Mouse (Mus musculus) CH12.LX (cell line): ENCODE data around the gene Chpf. TPM values are rescaled to one million over a fixed set of nuclear protein-coding genes. Genes with fewer than 3 reads are reported as not detected.

ENCODE experiments used
- DNase-seq: peaks from one replicate; pipeline ENCODE4 v3.0.0-alpha.2; 2013; ENCODE audit errors: extremely low read depth
- H3K27ac ChIP-seq: 2 replicates; pipeline ENCODE4 v1.5.1; 2012; ENCODE audit warnings: low read depth, mild to moderate bottlenecking, control low read depth, moderate library complexity; ENCODE audit not compliant: insufficient read depth
- H3K27me3 ChIP-seq: replicated peaks from 2 replicates; pipeline ENCODE3; 2012; ENCODE audit warnings: inconsistent platforms
- H3K36me3 ChIP-seq, 2 experiments: replicated peaks in 1 of 2; 2 replicates each; pipeline versions ENCODE3 to v1.6.1; 2012; ENCODE audit warnings: inconsistent platforms in 1 of 2, low read length in 1 of 2, mild to moderate bottlenecking in 1 of 2, mixed read lengths in 1 of 2, moderate library complexity in 1 of 2; ENCODE audit not compliant: control insufficient read depth in 1 of 2, insufficient read depth in 1 of 2
- H3K4me1 ChIP-seq, 2 experiments: 2 replicates each; pipeline ENCODE4 v1.6.1; 2012; ENCODE audit warnings: inconsistent platforms in 1 of 2, moderate library complexity in 1 of 2; ENCODE audit not compliant: insufficient read depth in 2 of 2, control insufficient read depth in 1 of 2
- H3K4me2 ChIP-seq: 2 replicates; pipeline ENCODE4 v1.6.1; 2012; ENCODE audit warnings: low read depth, mild to moderate bottlenecking, control low read depth; ENCODE audit not compliant: poor library complexity, insufficient read depth, severe bottlenecking
- H3K4me3 ChIP-seq, 3 experiments: fragments of 150-350 bp in 1 of 3; sonication (generic) in 1 of 3; replicated peaks in 1 of 3; 2 replicates each; pipeline versions ENCODE3 to v1.5.1; 2011 to 2012; ENCODE audit warnings: low read depth in 2 of 3, low read length in 2 of 3, mild to moderate bottlenecking in 2 of 3, moderate library complexity in 2 of 3, control low read depth in 1 of 3, improper control_type of control experiment in 1 of 3, inconsistent platforms in 1 of 3, mixed read lengths in 1 of 3; ENCODE audit not compliant: poor library complexity in 1 of 3
- H3K79me2 ChIP-seq: replicated peaks from 2 replicates; pipeline ENCODE4 v1.6.1; 2012; ENCODE audit warnings: mild to moderate bottlenecking, moderate library complexity; ENCODE audit not compliant: control insufficient read depth, poor library complexity, insufficient read depth, severe bottlenecking; ENCODE audit errors: extremely low read depth
- H3K9ac ChIP-seq: 2 replicates; pipeline ENCODE4 v1.6.1; 2012; ENCODE audit warnings: low read depth, mild to moderate bottlenecking, control low read depth, moderate library complexity; ENCODE audit not compliant: insufficient read depth
- H3K9me3 ChIP-seq: replicated peaks from 2 replicates; pipeline ENCODE3; 2012; ENCODE audit warnings: low read length, inconsistent platforms, mixed read lengths
- CHD1 ChIP-seq: IDR thresholded peaks from 2 replicates; pipeline ENCODE4 v1.6.1; 2012; ENCODE audit warnings: low read depth, low read length, improper control_type of control experiment, inconsistent platforms
- E2F4 ChIP-seq: IDR thresholded peaks from 2 replicates; pipeline ENCODE4 v1.6.1; 2011; ENCODE audit warnings: low read depth, low read length, improper control_type of control experiment; ENCODE audit not compliant: insufficient replicate concordance
- EP300 ChIP-seq: IDR thresholded peaks from 2 replicates; pipeline ENCODE4 v1.6.1; 2011; ENCODE audit warnings: low read length, improper control_type of control experiment
- GABPA ChIP-seq: IDR thresholded peaks from 2 replicates; pipeline ENCODE4 v1.6.1; 2012; ENCODE audit warnings: low read depth, low read length, improper control_type of control experiment, inconsistent platforms; ENCODE audit not compliant: insufficient replicate concordance
- KAT2A ChIP-seq: IDR thresholded peaks from 2 replicates; pipeline ENCODE4 v1.6.1; 2012; ENCODE audit warnings: low read length, improper control_type of control experiment, inconsistent platforms; ENCODE audit not compliant: insufficient replicate concordance
- MXI1 ChIP-seq: IDR thresholded peaks from 2 replicates; pipeline ENCODE4 v1.6.1; 2011; ENCODE audit warnings: mild to moderate bottlenecking, low read depth, low read length, improper control_type of control experiment
- MYC ChIP-seq: IDR thresholded peaks from 2 replicates; pipeline ENCODE4 v1.6.1; 2011; ENCODE audit warnings: low read depth, mild to moderate bottlenecking, improper control_type of control experiment, low read length
- NELFE ChIP-seq: IDR thresholded peaks from 2 replicates; pipeline ENCODE4 v1.6.1; 2011; ENCODE audit warnings: low read depth, low read length, improper control_type of control experiment
- PAX5 ChIP-seq: IDR thresholded peaks from 2 replicates; pipeline ENCODE4 v1.6.1; 2012; ENCODE audit warnings: low read length, inconsistent platforms, mixed read lengths
- POLR2A ChIP-seq: IDR thresholded peaks from 2 replicates; pipeline ENCODE4 v1.6.1; 2011; ENCODE audit warnings: low read depth, mild to moderate bottlenecking, improper control_type of control experiment, low read length
- RCOR1 ChIP-seq: conservative IDR thresholded peaks from 2 replicates; pipeline ENCODE4 v1.6.1; 2012; ENCODE audit warnings: low read depth, mild to moderate bottlenecking, inconsistent platforms, low read length, improper control_type of control experiment
- SIN3A ChIP-seq: IDR thresholded peaks from 2 replicates; pipeline ENCODE4 v1.6.1; 2012; ENCODE audit warnings: low read length, improper control_type of control experiment, inconsistent platforms
- ZC3H11A ChIP-seq: IDR thresholded peaks from 2 replicates; pipeline ENCODE4 v1.6.1; 2012; ENCODE audit warnings: low read depth, mild to moderate bottlenecking, inconsistent platforms, low read length, improper control_type of control experiment
- ZNF384 ChIP-seq: IDR thresholded peaks from 2 replicates; pipeline ENCODE4 v1.6.1; 2012; ENCODE audit warnings: low read depth, low read length, improper control_type of control experiment, inconsistent platforms
- dilution Hi-C: fragments of 300-500 bp; cut with MboI; formaldehyde crosslinking; loops from 2 replicates; pipeline ENCODE4 v1.14.3; 2020; ENCODE audit warnings: low sequenced_read_pairs; ENCODE audit not compliant: extremely low pct_unique_long_range_greater_than_20kb, extremely low pct_ligation_motif_present
- in situ Hi-C: fragments of 300-500 bp; cut with MboI; formaldehyde crosslinking; loops from 3 replicates; pipeline ENCODE4 v1.14.3; 2019; ENCODE audit warnings: low sequenced_read_pairs, low pct_ligation_motif_present, low pct_unique_long_range_greater_than_20kb, mixed read lengths
- polyA plus RNA-seq: library from polyadenylated mRNA; unstranded; fragments of >175 nt; gene quantifications from 2 replicates; pipeline ENCODE4 v1.2.1, GENCODE M21; 2012; ENCODE audit warnings: low read depth; ENCODE audit not compliant: insufficient read length
- total RNA-seq, 2 experiments: library from RNA; depleted of rRNA; stranded (reverse); fragments of 300-350 nt in 1 of 2; fragments of >200 nt in 1 of 2; gene quantifications; 2 replicates each; pipeline ENCODE4 v1.2.3; 2012 to 2014

Gene Chpf
- total and polyA plus RNA-seq, 3 experiments: 14.6 to 30.4 (median 20.6) TPM

DNA sequence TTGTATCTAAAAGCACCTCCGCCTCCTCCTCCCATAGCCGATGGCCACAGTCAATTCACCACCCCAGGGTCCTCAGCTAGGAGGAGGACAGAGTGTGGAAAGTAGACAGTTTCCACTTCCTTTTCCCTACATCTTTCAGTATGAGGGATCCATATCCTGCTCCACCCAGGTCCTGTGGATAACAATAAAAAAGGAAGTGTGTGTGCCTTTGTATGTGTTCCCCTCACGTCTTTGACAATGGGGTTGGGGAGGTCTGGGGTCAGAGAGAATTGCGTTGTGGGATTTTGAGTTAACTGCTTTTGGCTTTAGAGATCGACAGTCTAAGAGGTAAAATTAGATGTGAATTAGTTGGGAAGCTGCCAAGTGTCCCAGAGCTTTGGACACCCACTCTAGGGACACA is 31.0 kb upstream of the Chpf start:
- no peaks in the 10 kb centered on the region for H3K79me2 ChIP-seq
- H3K4me2 ChIP-seq: no peak overlapping the region
- in situ Hi-C loops: no loop called here
- H3K9me3 ChIP-seq: peaks cover 8% of the 10 kb centered on the region
- H3K27ac ChIP-seq: no peak overlapping the region
- no peak for DNase-seq
- no peak for TF ChIP-seq MYC
- TF ChIP-seq, all 38 proteins: peak for 0
- no peaks in the 10 kb centered on the region for H3K36me3 ChIP-seq
- no peak overlapping the region for H3K9ac ChIP-seq
- dilution Hi-C loops: no loop called here
- no peaks in the 10 kb centered on the region for H3K4me1 ChIP-seq
- no peak overlapping the region for H3K4me3 ChIP-seq
- peaks cover 14% of the 10 kb centered on the region for H3K27me3 ChIP-seq

- no peak for DNase-seq
- dilution Hi-C loops (no loop called here), in situ Hi-C loops (no loop called here)
- Histone ChIP-seq H3K27ac (no peak overlapping the region), H3K4me3 (no peak overlapping the region), H3K9me3 (peaks cover 10% of the 10 kb centered on the region), H3K9ac (no peak overlapping the region), H3K4me2 (no peak overlapping the region), H3K27me3 (peaks cover 14% of the 10 kb centered on the region), H3K36me3 (no peaks in the 10 kb centered on the region), H3K4me1 (no peaks in the 10 kb centered on the region), H3K79me2 (no peaks in the 10 kb centered on the region)
- TF ChIP-seq PAX5 (no peak), KAT2A (no peak), E2F4 (no peak), EP300 (no peak), ZC3H11A (no peak), SIN3A (no peak), GABPA (no peak), CHD1 (no peak), MXI1 (no peak), NELFE (no peak), RCOR1 (no peak), POLR2A (no peak)
Measured at GRCm38 (mm10) chr1:75509586-75509985, 30.5 kb upstream of the Chpf start.

- Histone ChIP-seq H3K4me3 (no peak within 1 kb of the TSS), H3K9me3 (peaks cover 13% of the 10 kb centered on the region), H3K27ac (no peak within 1 kb of the TSS), H3K27me3 (peaks cover 20% of the 10 kb centered on the region), H3K79me2 (no peaks in the 10 kb centered on the region), H3K4me1 (no peaks in the 10 kb centered on the region), H3K9ac (no peak within 1 kb of the TSS), H3K36me3 (no peaks in the 10 kb centered on the region), H3K4me2 (no peak within 1 kb of the TSS)
- no peak for TF ChIP-seq ZNF384
- in situ Hi-C loops (no loop called here), dilution Hi-C loops (no loop called here)
- no peak for DNase-seq
Measured at GRCm38 (mm10) chr1:75507006-75507405, 27.9 kb upstream of the Chpf start, which contains the start of gene Inha. Gene Inha, plus strand, starts transcription at chr1:75507077.
